Mouse (Mus musculus): ENCODE results near the gene Cib3. TPM values are rescaled to one million over a fixed set of nuclear protein-coding genes. Genes with fewer than 3 reads are reported as not detected.

Cib3 gene
- not detected in 2 replicates for polyA plus RNA-seq (2016; fragmentation: Nextera tagmentation; extraction: Ambion mirVana)

- H3K27me3 ChIP-seq (replicated peaks; ENCODE audit: low read depth, poor library complexity, severe bottlenecking), result peaks cover 5% of the 10 kb centered on the region
- no peaks in the 10 kb centered on the region for H3K9me3 ChIP-seq
- 60% methylated on average over 4 of the region's 4 CpGs for WGBS
- H3K4me3 ChIP-seq, result no peak within 1 kb of the TSS
- no peak within 1 kb of the TSS for H3K27ac ChIP-seq (replicated peaks)
- DNase-seq (ENCODE audit: low spot score), result no peak
- no peaks in the 10 kb centered on the region for H3K4me1 ChIP-seq
- no peaks in the 10 kb centered on the region for H3K36me3 ChIP-seq (replicated peaks)
Measured at GRCm38 (mm10) chr8:72212751-72213150, at the start of gene Cib3. TSS of gene Cib3 (minus strand) at chr8:72212837.

GRCm38 (mm10) chr8:72261872-72262271, 49.2 kb upstream of the Cib3 start:
- H3K9me3 ChIP-seq, result no peaks in the 10 kb centered on the region
- H3K27me3 ChIP-seq (replicated peaks; ENCODE audit: low read depth, poor library complexity, severe bottlenecking), result no peaks in the 10 kb centered on the region
- H3K36me3 ChIP-seq (replicated peaks), result peaks cover 2% of the 10 kb centered on the region
- WGBS, result 54% methylated on average over 5 of the region's 5 CpGs
- H3K4me1 ChIP-seq, result peaks cover 4% of the 10 kb centered on the region; the same call in 1 of the 2 replicates
- DNase-seq (ENCODE audit: low spot score), result no peak
- H3K27ac ChIP-seq (replicated peaks), result no peak overlapping the region
- H3K4me3 ChIP-seq, result no peak overlapping the region

GRCm38 (mm10) chr8:72261431-72261830, 48.8 kb upstream of the Cib3 start:
- no peak overlapping the region for H3K4me3 ChIP-seq
- no peak overlapping the region for H3K27ac ChIP-seq (replicated peaks)
- DNase-seq (ENCODE audit: low spot score), result no peak
- peaks cover 4% of the 10 kb centered on the region; the same call in 1 of the 2 replicates for H3K4me1 ChIP-seq
- no peaks in the 10 kb centered on the region for H3K9me3 ChIP-seq
- peaks cover 5% of the 10 kb centered on the region for H3K36me3 ChIP-seq (replicated peaks)
- H3K27me3 ChIP-seq (replicated peaks; ENCODE audit: low read depth, poor library complexity, severe bottlenecking), result no peaks in the 10 kb centered on the region

- Histone ChIP-seq H3K27me3 (replicated peaks; ENCODE audit: low read depth, poor library complexity, severe bottlenecking) (no peaks in the 10 kb centered on the region), H3K9me3 (no peaks in the 10 kb centered on the region), H3K36me3 (replicated peaks) (peaks cover 5% of the 10 kb centered on the region), H3K4me1 (peaks cover 4% of the 10 kb centered on the region; the same call in 1 of the 2 replicates), H3K27ac (replicated peaks) (no peak overlapping the region), H3K4me3 (no peak overlapping the region)
- 26% methylated on average over 2 of the region's 2 CpGs for WGBS
- peak; percentile 72 for DNase-seq (ENCODE audit: low spot score)
Measured at GRCm38 (mm10) chr8:72261019-72261418, 48.4 kb upstream of the Cib3 start.

- Histone ChIP-seq H3K9me3 (no peaks in the 10 kb centered on the region), H3K4me1 (peaks cover 4% of the 10 kb centered on the region; the same call in 1 of the 2 replicates), H3K4me3 (no peak overlapping the region), H3K27me3 (replicated peaks; ENCODE audit: low read depth, poor library complexity, severe bottlenecking) (no peaks in the 10 kb centered on the region), H3K27ac (replicated peaks) (no peak overlapping the region), H3K36me3 (replicated peaks) (peaks cover 9% of the 10 kb centered on the region)
- DNase-seq (ENCODE audit: low spot score), result no peak
- WGBS, result 50% methylated on average over 4 of the region's 4 CpGs
Measured at GRCm38 (mm10) chr8:72260585-72260984, 47.9 kb upstream of the Cib3 start.

- Histone ChIP-seq H3K36me3 (replicated peaks) (peaks cover 9% of the 10 kb centered on the region), H3K9me3 (no peaks in the 10 kb centered on the region), H3K27ac (replicated peaks) (no peak overlapping the region), H3K27me3 (replicated peaks; ENCODE audit: low read depth, poor library complexity, severe bottlenecking) (no peaks in the 10 kb centered on the region), H3K4me3 (no peak overlapping the region), H3K4me1 (peaks cover 4% of the 10 kb centered on the region; the same call in 1 of the 2 replicates)
- no peak for DNase-seq (ENCODE audit: low spot score)
- 74% methylated on average over 2 of the region's 2 CpGs for WGBS
Measured at GRCm38 (mm10) chr8:72259862-72260261, 47.2 kb upstream of the Cib3 start.

GRCm38 (mm10) chr8:72257902-72258238, 45.2 kb upstream of the Cib3 start:
- Histone ChIP-seq H3K4me3 (no peak overlapping the region), H3K4me1 (peaks cover 4% of the 10 kb centered on the region; the same call in 1 of the 2 replicates), H3K27ac (replicated peaks) (no peak overlapping the region), H3K27me3 (replicated peaks; ENCODE audit: low read depth, poor library complexity, severe bottlenecking) (no peaks in the 10 kb centered on the region), H3K36me3 (replicated peaks) (peaks cover 28% of the 10 kb centered on the region), H3K9me3 (no peaks in the 10 kb centered on the region)
- WGBS, result 96% methylated on average over 1 of the region's 1 CpGs
- no peak for DNase-seq (ENCODE audit: low spot score)

- Histone ChIP-seq H3K36me3 (replicated peaks) (peaks cover 34% of the 10 kb centered on the region), H3K4me1 (peaks cover 4% of the 10 kb centered on the region; the same call in 1 of the 2 replicates), H3K9me3 (no peaks in the 10 kb centered on the region), H3K4me3 (no peak overlapping the region), H3K27ac (replicated peaks) (no peak overlapping the region), H3K27me3 (replicated peaks; ENCODE audit: low read depth, poor library complexity, severe bottlenecking) (no peaks in the 10 kb centered on the region)
- 54% methylated on average over 7 of the region's 7 CpGs for WGBS
- DNase-seq (ENCODE audit: low spot score), result peak; percentile 55
Measured at GRCm38 (mm10) chr8:72257171-72257901, 44.7 kb upstream of the Cib3 start.

- Histone ChIP-seq H3K27ac (replicated peaks) (no peak overlapping the region), H3K27me3 (replicated peaks; ENCODE audit: low read depth, poor library complexity, severe bottlenecking) (no peaks in the 10 kb centered on the region), H3K4me1 (peaks cover 9% of the 10 kb centered on the region), H3K4me3 (no peak overlapping the region), H3K9me3 (no peaks in the 10 kb centered on the region), H3K36me3 (replicated peaks) (peaks cover 45% of the 10 kb centered on the region)
- DNase-seq (ENCODE audit: low spot score), result no peak
- 77% methylated on average over 2 of the region's 2 CpGs for WGBS
Measured at GRCm38 (mm10) chr8:72244610-72245009, 32.0 kb upstream of the Cib3 start.

GRCm38 (mm10) chr8:72242226-72242625, 29.6 kb upstream of the Cib3 start:
- H3K4me3 ChIP-seq, result no peak overlapping the region

GRCm38 (mm10) chr8:72240951-72241350, 28.3 kb upstream of the Cib3 start:
- Histone ChIP-seq H3K4me3 (peak overlapping the region; percentile 80), H3K27me3 (replicated peaks; ENCODE audit: low read depth, poor library complexity, severe bottlenecking) (no peaks in the 10 kb centered on the region), H3K27ac (replicated peaks) (peak overlapping the region; percentile 95), H3K4me1 (peaks cover 11% of the 10 kb centered on the region), H3K9me3 (no peaks in the 10 kb centered on the region), H3K36me3 (replicated peaks) (peaks cover 25% of the 10 kb centered on the region)
- no peak for DNase-seq (ENCODE audit: low spot score)
- 74% methylated on average over 7 of the region's 7 CpGs for WGBS

More at GRCm38 (mm10) chr8:72242226-72242625, 29.6 kb upstream of the Cib3 start:
- Histone ChIP-seq H3K27me3 (replicated peaks; ENCODE audit: low read depth, poor library complexity, severe bottlenecking) (no peaks in the 10 kb centered on the region), H3K27ac (replicated peaks) (no peak overlapping the region), H3K36me3 (replicated peaks) (peaks cover 38% of the 10 kb centered on the region), H3K4me1 (peaks cover 11% of the 10 kb centered on the region), H3K9me3 (no peaks in the 10 kb centered on the region)
- no peak for DNase-seq (ENCODE audit: low spot score)
- 95% methylated on average over 1 of the region's 1 CpGs for WGBS

- peak overlapping the region; percentile 80 for H3K4me3 ChIP-seq
- H3K27me3 ChIP-seq (replicated peaks; ENCODE audit: low read depth, poor library complexity, severe bottlenecking), result no peaks in the 10 kb centered on the region
- H3K36me3 ChIP-seq (replicated peaks), result peaks cover 21% of the 10 kb centered on the region
- DNase-seq (ENCODE audit: low spot score), result no peak
- peaks cover 11% of the 10 kb centered on the region for H3K4me1 ChIP-seq
- WGBS, result 1% methylated on average over 24 of the region's 24 CpGs
- H3K9me3 ChIP-seq, result no peaks in the 10 kb centered on the region
- peak overlapping the region; percentile 95 for H3K27ac ChIP-seq (replicated peaks)
Measured at GRCm38 (mm10) chr8:72240403-72240763, 27.7 kb upstream of the Cib3 start.
